Mouse (Mus musculus) erythroblast, adult 5-6 weeks (primary cell): ENCODE measurements around the gene Ptpro. TPM values are rescaled to one million over a fixed set of nuclear protein-coding genes. Genes with fewer than 3 reads are reported as not detected.

Source experiments
- ATAC-seq: replicated peaks from 2 replicates; pipeline ENCODE4 v1.8.0; 2016; ENCODE audit warnings: moderate number of reproducible peaks, mild to moderate bottlenecking, moderate TSS enrichment, inconsistent platforms; ENCODE audit not compliant: poor library complexity, low FRiP score, severe bottlenecking
- total RNA-seq, 2 experiments: library from RNA; stranded (forward) in 1 of 2; stranded (reverse) in 1 of 2; fragments of 150-400 nt in 1 of 2; fragments of 200-764, 138-1000 nt in 1 of 2; gene quantifications; 2 replicates each; pipeline versions ENCODE4 v1.2.3 to v1.2.4; 2015 to 2017; ENCODE audit warnings: low replicate concordance in 2 of 2

The Ptpro gene
- total RNA-seq, 2 experiments from 2014 or later: 5.4 to 5.6 TPM

DNA sequence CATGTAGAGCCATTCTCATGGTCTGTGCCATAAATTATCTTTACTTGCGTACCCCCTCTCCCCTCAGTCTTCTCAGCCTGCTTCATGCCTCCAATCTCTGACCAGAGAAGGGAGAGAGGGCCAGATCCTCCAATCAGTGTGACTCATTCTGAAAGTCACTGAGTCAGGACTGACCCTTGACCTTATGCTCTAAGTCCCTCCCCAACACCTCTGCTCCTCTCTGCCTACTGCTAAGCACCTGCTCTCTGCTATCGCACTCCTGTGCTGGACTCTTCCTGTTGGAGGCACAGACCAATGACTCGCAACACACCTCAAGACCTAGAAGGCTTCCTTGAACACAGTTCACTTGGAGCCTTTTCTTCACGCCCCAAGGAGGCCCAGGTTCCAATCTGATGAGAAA is 240.5 kb downstream of the Ptpro start:
- ATAC-seq: no peak

DNA sequence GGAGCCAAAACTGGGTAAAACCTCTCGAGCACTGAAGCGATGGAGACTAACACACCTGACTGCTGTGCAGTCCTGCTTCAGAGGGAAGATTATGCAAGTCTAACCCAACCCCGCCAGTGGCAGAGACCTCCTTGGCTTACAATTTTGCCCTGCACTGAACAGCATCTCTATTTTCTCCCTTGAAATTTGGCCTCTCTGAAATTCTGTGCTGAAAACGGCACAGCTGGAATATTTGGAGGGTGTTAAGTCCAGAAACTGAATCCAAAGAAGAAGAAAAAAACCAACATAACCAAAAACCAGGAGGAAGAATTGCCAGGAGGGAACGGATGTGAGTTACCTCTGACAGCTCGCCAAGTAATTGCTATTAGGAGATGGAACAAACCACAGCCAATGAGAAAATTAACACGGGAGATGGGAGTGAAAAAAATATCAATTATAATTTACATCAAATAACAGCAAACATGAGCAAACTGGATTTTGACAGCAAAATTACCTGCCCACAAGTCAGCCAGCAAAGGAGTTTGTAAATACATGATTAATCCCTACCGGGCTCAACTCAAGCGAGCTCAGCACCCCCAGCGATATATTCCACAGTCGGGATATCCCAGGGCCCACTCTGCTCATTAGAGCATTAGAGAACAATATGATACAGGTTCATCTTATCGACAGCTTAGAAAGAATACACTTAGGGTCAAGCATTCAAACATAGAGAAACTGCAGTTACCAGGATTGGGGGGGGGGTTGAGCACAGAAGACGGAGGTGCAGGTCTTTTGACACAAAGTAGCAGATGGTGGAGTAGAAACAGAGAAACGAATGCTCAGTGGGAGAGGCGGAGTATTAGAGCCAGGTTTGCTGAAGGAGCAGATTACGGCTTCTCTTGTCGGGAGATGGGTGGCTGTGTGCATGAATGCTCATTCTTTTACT is 241.4 kb downstream of the Ptpro start:
- no peak for ATAC-seq

DNA sequence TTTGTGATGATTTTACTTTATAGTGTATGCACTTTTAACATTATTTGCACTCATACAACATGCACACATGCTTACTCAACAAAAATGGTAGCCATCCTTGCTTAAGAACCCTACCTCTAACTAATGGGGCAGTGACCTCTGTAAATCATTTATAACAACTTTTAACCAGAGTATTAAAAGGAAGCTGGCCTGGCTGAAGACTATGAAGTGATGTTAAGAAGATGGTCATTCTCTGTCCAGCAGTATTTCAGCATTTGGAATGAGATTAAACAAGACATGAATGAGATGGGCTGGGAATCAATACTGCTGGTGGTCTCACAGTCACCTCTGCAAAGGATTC is 242.0 kb downstream of the Ptpro start:
- ATAC-seq: no peak

DNA sequence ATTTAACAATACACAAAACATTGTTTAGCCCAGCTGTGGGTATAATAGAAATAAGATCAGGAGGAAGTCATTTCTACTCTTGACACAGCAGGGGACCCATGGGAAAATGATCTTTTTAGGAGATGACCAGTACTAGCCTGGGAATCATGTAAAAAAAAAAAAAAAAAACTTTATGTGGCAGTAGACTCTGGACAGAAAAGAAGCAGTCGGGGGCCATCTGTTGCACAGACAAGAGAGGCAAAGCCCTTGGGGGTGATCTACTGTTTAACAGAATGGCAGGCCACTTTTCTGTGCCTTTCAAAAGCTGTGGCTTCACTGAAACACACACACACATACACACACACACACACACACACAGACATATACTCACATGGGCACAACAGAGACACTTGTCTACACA is 242.7 kb downstream of the Ptpro start:
- ATAC-seq: no peak

DNA sequence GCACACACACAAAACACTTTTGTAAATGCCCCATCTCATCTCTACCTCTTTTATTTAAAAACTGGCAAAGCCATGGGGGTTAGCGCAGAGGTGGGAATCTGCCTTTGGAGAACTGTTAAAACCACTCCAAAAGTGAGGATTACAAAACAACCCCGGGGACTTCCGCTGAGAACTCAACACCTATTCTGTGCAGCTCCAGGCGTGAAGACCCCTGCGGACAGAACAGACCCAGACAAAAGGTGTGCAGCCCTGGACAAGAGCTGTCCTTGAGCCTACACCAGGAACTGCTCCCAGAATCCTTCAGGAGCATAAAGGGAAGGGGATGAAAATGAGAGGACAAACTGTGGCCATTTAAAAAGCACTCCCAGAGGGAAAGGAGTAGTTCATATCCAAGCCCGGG is 243.1 kb downstream of the Ptpro start:
- ATAC-seq: no peak

DNA sequence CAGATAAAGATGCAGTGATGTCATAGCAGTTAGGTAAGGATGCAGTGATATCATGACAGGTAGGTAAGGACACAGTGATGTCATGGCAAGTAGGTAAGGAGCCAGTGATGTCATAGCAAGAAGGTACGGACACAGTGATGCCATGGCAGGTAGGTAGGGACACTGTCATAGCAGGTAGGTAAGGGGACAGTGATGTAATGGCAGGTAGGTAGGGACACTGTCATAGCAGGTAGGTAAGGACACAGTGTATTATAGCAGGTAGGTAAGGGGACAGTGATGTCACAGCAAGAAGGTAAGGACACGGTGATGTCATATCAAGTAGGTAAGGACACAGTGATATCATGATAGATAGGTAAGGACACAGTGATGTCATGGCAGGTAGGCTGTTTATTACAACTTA is 244.4 kb downstream of the Ptpro start:
- ATAC-seq: no peak

DNA sequence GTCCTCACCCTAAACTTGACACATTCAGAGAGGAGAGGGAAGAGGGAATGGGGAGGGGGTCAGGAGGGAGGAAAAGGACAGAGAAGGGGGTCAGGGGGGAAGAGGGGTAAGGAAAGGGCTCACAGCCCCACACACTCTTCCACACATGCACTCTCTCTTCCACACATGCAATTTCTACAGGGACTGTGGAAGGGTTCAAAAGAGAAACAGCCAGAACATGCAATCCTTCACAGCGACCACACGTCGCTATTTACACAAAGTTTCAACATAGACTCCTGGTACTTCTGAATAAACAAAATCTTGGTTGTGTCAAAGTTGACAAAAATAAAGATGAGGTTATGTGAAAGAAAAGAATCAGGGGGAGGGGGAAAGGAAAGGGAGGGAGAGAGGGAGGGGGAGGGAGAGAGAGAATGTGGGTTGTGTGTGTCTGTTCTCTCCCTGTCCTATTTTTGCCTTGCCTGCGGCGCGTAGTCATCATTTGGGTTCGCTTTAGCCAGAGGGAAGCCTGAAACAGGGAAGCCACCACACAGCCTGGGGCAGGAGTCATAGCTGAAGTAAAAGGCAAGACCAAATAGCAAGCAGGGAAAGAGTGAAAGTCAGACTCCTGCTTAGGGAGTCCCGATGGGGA is 245.2 kb downstream of the Ptpro start:
- no peak for ATAC-seq

DNA sequence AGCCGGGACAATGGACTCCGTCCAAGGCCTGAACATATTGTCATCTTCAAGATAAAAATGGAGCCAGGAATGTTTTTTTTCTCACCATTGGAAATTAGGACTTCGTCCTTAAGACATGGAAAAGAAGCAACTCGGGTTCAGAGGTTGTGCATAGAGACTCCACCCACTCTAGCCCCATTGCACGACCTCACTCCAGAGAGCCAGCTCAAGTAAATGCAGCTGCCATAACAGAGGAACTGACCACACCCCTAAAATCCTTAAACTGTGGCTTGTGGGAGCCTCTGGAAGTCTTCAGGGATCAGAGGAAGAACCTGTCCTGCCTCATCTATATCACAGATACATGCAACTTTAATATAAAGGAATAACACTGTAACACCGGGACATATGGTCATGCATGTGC is 246.7 kb downstream of the Ptpro start:
- ATAC-seq: no peak

DNA sequence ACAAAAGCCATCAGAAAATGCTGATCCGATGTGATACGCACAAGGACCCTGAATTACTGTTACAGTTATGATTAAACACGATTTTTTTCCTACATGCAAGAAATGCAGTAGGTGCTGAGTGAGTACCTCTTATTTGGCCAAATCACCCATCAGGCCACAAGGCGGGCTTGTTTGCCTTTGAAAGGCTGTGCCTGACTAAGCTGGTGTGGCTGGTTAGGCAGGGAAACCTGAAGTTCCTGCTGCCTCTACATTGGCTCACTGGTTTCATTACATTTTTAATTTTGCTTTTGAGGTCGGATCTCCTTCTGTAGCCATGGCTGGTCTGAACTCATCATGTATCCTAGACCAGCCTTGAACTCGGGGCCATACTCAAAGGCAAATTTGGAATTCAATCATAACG is 250.9 kb downstream of the Ptpro start:
- no peak for ATAC-seq

DNA sequence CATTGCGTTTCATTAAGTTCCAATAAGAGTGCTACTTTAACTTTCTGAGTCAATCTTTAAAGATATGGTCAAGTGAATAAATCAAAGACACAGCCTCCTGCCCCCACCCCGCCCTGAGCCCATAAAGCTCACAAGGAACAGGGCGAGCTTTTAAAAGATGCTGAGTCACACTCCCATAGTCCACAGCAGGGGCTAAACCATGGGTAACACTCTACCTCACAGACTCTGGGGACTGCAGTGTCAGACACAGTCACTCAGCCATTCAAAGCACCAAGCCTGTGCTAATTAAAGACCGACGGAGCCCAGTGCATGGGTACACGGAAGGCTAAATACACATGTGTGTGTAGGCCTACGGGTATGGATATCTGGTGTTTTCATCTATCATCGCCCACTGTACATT is 251.3 kb downstream of the Ptpro start:
- no peak for ATAC-seq

DNA sequence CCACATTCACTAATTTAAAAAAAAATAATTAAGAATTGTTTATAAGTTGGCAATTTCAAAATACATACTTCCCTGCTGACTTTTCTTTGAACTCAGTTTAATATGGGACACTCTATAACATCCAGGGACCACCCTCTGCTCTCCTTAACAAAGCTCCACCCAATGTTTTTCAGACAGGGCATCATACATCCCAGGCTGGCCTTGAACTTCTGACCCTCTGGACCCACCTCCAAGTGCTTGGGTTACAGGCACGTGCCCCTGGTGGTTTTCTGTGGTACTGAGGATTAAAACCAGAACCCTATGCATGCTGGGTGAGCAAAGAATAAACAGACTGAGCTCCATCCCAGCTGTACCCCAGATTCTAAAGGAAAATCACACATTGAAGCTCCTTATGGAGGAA is 251.9 kb downstream of the Ptpro start:
- no peak for ATAC-seq

DNA sequence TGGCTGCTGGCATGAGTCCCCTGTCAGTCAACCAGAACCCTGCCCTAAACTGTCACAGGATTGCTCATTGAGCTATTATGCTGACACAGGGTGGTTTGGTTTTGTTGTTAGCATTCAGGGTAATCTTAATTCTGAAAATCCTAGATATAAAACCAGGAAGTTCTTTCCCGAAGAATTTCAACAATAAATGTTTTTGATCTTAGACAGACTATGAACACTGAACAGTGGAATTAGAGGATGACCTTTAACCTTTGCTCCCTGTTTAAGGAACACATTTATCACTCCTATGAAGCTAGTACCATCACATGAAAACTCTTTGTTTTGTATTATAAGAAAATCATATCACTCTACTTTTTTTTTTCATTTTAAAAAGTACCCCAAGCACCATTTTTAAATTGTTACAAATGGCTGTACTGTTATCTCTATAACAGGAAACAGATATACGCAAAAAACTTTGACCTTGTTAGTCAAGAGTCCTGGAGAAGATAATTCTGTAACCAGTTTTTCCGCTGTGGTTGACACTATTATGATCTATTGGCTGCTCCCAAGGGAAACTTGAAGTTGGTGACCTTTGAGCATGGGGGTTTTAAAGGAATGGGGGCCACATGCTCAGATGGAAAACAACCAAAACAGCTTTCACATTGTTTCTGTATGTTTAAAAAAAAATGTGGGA is 253.6 kb downstream of the Ptpro start:
- no peak for ATAC-seq

DNA sequence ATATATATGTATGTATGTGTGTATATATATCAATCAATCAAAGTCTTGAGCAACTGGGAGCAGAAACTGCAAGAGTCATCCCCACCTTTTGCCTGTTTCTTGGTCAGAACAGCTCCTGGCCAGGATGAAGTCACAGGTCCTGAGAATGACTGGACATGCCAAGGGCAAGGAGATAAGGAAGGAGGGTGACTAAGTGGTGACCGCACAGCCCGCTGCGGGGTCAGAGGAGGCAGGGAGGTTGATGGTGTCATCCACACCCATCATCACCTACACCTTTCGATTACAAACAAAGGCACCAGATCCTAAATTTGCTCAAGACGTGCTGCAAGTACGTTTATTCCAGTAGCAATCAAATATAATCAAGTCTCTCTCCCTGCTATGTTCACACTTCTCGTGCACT is 254.4 kb downstream of the Ptpro start:
- no peak for ATAC-seq

DNA sequence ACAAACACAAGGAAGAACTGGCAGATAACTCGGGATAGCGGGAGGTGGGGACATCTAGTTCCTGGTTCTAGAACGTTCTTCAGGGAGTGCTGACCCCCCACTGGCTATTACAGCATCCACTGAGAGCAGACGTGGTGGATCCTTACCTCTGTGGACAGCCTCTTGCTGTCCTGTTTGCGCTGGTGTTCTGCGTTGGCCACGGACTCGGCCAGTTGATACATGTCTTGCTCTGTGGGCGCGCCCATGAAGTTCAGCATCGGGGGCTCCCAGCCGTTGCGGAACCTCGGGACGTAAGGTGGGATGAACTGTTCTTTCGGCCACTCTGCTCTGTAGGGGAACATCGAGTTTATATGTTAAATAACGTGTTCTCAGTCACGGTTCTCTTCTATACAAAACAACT is 256.8 kb downstream of the Ptpro start:
- no peak for ATAC-seq

DNA sequence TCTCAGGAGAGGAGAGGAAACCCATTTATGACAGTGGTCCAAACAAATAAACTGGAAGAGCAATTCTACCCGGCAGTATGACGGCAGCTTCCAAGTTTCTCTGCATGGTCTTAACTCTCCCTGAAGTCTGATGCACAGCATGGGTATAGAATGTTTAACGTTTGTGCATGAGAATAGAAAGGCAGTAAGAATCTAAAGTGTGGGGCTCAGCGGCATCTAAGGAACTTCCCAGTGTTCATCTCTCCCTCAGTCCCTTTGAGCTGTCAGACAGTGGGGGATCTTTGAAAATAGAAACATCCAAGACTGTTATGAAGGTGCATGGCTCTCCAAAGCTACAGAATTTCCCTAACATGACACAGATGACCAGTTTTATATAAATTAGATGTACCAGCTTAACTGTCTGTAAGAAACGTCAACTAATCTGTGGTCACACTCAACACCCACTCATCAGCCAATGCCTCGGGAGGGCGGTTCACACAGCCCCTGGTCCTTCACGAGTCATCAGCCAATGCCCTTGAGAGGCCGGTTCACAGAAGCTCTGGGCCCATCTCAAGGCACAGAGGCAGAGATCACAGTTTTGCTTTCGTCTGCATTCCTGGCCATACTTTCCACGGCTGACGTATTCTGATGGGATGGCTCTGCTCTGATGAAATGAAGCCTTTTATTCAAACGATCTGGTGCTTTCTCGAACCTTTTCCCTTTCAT is 257.4 kb downstream of the Ptpro start:
- no peak for ATAC-seq

DNA sequence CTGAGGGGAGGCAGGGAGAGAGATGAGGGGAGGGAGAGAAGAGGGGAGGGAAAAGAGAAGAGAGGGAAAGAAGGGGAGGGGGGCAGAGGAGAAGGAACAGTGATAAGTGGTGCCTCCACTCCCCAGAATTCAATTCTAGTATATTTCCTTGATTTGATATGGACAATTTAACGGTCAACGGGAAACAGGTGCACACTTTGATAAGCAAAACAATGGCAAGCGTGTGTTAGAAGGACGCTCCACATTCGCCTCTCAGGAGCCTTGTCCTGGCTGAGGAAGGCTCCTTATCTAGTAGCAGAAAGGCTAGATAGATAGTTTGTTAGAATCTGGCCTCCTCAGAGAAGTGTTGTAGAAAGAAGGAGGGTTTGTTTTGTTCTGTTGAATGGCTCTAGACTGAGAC is 260.6 kb downstream of the Ptpro start:
- ATAC-seq: no peak

Other genes starting within 250 kb of the Ptpro start
- gene Rerg, start 81.8 kb upstream of the Ptpro start, total RNA-seq (2015; ENCODE audit: low replicate concordance): 0.42 TPM in 1 of 2 replicates, not detected in the other
- gene Rerg, start 81.8 kb upstream of the Ptpro start, total RNA-seq (2017; ENCODE audit: low replicate concordance): not detected in 2 replicates